Mouse (Mus musculus) thymus, postnatal 10 days (tissue): ENCODE results near the gene Gjb4.

Experiments used
- DNase-seq, 2 experiments: peaks; one replicate each; pipeline ENCODE4 v3.0.0; 2021; ENCODE audit warnings: low spot score in 2 of 2

Gjb4 gene

DNA sequence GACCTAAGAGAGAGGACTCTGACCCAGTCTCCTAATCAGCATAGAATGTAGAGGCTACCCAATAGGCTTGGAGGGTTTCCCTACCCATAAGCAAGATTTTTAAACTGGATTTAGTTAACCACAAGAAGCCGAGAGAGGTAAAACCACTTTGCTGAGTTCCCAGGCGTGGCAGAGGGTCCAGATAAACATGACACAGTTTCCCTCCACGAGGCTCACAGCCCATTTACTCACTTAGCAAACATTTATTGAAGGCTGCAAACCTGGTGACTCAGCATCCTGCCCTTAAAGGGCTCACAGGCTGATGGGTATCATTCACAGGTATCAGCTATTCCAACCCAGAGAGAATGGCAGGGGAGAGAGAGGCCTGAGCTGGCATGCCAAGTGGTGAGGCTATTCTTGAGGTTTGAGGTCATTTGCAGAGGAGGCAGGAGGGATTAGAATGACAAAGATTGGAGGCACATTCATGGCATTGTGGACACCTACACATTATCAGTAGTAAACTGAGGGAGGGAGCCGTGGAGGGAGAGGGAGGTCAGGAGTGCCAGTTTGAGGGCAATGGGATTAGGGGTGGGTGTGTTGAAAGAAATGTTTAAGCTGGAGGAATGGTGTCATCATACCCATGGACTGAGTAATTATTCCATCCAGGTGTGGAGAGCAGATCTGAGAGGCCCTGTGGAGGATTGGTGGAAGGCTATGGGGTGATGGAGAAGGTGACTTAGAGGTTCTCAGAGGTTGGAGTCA, 4.2 kb downstream of the Gjb4 start:
- no peak for DNase-seq

- DNase-seq, result no peak
Measured at GRCm38 (mm10) chr4:127345000-127345399, 8.9 kb downstream of the Gjb4 start.

GRCm38 (mm10) chr4:127341372-127341771, 12.5 kb downstream of the Gjb4 start:
- DNase-seq, result no peak

DNA sequence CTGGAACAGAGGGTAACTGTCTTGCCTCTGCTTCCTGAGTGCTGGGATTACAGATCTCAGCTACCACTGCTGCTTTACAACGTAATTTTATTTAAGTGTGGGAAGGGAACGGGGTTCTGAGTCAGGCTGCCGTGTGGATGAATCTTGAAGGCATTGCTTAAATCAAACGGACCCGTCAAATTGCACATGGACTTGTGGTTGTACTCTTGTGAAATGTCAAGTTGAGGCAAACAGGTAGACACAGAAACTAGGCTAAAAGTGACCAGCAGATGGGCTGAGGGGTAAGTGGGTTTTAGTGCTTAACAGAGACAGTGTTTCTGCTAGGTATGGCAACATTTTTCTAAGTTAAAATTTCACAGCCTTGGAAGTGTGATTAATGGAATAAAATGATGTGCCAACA, 16.2 kb downstream of the Gjb4 start:
- DNase-seq, result no peak

- no peak for DNase-seq
Measured at GRCm38 (mm10) chr4:127334870-127335504, 18.9 kb downstream of the Gjb4 start.

DNA sequence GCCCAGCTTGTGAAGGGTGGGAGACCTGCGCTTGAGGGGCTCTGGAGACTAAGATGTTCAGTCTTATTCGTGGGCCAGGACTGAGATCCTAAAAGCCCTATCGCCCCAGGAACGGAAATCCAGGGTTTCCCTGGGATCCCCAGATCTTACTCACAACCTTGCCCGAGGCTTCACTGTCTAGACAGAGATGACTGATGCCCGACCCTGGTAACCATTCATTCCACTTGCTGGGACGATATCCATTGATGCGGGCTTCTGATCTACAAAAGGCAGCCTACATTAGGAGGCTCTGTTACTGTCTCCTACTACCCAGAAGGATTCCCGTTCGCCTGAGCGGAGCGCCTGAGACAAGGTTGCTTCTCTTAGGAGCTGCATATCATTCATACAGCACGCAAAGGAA, 22.7 kb downstream of the Gjb4 start:
- DNase-seq, result no peak

- DNase-seq, result no peak
Measured at GRCm38 (mm10) chr4:127330181-127331100, 23.4 kb downstream of the Gjb4 start, which contains the start of gene Gjb3. TSS of gene Gjb3 (minus strand) at chr4:127330844.

DNA sequence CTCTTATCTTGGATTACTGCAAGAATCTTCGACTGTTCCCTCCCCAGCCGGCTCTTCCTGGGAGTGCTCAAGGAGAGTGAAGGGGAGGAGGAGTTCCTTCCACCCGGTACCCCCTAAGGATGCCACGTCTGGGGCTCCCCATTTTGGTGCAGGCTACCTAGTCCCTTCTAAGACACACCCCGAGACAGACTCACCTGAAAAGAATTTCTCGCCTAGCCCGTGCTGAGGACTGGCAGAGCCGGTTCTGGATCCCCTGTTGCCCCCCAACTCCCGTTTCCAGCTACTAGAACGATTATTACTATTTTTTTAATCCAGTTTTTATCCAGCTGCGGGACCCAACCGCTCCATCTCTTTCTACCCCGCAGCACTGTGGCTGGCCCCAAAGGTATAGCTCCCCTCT, 24.1 kb downstream of the Gjb4 start:
- DNase-seq, result no peak

DNA sequence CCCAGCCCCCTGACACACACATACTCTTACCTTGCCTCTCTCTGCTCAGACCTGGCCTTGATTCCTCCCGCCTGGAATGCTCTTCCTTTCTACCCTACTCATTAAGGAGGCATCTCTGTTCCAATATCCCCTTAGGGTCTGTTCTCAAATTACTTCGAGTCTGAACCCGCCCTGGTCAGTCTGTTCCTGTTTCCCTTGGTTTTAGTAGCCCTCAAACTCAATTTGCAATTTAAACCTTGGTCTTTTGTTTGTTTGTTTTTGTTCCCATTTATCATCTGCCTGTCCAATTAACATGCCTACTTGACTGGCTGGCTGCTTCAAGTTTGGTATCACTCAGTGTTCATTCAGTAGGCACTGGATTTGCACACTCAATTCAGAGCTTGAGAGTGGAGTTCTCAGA, 24.8 kb downstream of the Gjb4 start:
- DNase-seq, result no peak

DNA sequence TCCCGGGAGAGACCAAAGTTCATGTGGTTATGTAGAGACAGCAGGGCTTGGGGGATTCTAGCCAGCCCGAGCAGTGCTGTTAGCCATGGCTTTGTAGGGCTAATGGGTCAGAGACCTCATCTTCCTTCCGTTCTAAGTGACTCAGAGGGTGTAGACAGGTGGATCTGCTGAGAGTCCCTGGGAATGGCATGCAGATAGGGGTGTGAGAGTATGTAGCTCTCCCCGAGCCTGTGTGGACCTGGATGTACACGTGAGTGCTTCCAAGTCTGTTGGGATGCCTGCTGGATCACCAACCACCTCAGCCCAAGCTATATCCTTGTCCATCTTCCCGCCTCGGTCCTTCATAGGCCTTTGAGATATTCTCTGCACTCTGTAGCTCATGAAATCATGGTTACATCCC, 25.5 kb downstream of the Gjb4 start:
- no peak for DNase-seq

- DNase-seq, result no peak
Measured at GRCm38 (mm10) chr4:127327749-127328148, 26.1 kb downstream of the Gjb4 start.

DNA sequence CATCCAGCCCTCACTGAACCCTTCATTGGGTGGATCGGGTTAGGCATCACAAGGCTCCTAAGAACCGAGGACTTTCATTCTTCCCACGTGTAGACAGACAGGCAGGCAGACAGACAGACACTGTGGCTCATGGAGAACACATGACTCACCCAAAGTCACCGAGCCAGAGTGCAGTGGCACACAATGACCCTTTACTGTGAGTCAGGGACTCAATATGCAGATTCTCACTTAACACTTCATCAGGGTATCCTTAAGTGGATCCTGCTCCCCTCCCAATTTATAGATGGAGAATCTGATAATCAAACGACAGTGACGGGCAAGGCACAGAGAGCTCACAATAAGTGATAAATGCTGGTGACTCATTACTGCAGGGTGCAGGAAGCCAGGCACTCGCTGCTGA, 26.6 kb downstream of the Gjb4 start:
- no peak for DNase-seq

- DNase-seq, result no peak
Measured at GRCm38 (mm10) chr4:127325276-127325675, 28.6 kb downstream of the Gjb4 start.

- DNase-seq, result peak in 1 of 2 experiments; percentile 63
Measured at GRCm38 (mm10) chr4:127324759-127325158, 29.1 kb downstream of the Gjb4 start.

DNA sequence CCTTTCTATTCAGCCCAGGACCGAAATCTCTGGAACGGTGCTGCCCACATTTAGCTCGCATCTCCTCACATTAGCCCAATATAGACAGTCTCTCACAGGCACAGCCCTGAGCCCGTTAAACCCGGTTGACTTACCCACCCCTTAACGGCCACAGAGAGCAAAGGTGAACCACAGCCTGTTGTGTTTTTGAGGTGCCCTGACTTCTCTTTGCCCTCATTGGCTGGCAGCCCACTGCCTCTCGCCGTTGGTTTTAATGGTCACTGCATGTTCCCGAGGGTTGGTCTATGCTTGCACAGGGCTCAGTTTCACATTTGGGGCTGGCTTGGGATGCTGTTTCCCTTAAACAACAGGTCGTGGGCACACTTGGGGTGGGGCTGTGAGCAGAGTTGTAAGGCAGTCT, 29.6 kb downstream of the Gjb4 start:
- DNase-seq, result no peak

DNA sequence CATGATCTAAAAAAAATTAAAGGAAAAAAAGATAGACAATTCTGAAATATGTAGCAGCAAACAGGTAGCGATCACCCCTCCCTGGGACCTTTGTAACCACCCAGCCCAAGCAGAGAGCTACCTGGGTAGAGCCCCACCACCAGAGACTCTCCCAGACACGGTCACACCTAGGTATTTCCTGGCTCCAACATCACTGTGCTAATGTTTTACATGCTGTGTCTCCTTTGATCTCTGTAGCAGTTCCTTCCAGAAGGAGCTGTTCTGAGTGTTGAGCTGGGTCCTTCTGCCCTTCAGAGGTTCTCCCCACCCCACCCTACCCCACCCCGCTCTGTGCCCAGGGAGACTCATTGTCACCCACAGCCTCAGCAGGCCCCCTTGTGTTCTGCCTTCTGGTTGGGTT, 30.2 kb downstream of the Gjb4 start:
- DNase-seq, result no peak

GRCm38 (mm10) chr4:127319613-127320012, 34.3 kb downstream of the Gjb4 start:
- peak in 1 of 2 experiments; percentile 61 for DNase-seq

DNA sequence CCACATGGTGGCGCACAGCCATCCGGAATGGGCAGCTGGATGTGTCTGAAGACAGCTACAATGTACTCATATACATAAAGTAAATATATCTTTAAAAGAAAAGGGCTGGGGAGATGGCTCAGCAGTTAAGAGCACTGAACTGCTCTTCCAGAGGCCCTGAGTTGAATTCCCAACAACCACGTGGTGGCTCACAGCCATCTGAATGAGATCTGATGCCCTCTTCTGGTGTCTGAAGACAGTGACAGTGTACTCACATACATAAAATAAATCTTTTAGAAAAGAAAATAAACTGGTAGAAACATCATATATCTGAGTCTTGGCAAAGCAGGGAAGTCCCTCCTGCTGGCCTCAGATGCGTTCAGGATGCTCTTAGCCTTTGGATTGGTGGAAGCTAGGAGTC, 36.7 kb downstream of the Gjb4 start:
- no peak for DNase-seq

DNA sequence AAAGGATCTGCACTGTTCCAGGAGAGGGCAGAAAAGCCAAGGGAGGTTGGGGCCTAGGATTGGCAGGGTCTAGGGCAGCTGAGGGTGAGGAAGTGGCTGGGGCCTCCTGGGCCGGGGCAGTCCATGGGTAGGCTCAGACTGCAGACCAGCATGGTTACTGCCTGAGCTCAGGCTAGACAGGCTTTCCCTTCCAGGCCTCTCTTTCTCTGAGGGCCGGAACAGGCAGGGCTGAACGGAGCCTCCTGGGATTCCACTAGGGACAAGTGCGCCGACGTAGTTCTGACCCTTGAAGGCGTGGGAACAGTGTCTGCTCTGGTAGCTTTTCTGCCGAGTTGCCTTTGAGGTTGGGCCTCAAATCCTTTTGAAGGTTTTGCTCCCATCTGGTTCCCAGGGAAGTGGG, 38.1 kb downstream of the Gjb4 start:
- no peak for DNase-seq

DNA sequence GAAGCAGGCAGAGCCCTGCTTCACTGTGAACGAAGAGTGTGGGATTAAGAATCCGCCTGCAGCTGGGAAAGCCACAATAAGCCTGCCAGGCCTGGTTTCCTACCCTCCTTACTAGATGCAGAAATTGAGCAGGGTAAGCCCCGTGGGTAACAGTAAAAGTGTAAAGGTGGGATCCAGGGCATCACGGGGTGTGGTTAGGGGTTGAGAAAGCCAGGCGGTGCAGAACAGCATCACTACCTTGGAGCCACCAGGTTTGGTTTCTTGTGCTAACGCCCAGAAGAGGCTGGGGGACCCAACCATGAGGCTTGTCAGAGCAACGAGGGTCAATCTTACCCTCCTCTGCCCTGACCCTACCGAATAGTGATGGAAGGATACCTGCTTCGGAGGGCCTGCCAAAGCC, 39.3 kb downstream of the Gjb4 start:
- no peak for DNase-seq

- DNase-seq, result peak; percentile 6 to 40
Measured at GRCm38 (mm10) chr4:127313861-127314260, 40.0 kb downstream of the Gjb4 start, which contains the start of gene Gja4. TSS of gene Gja4 (minus strand) at chr4:127314039.

- DNase-seq, result no peak
Measured at GRCm38 (mm10) chr4:127312349-127312748, 41.5 kb downstream of the Gjb4 start.
